Mouse (Mus musculus) liver, postnatal 0 days (tissue): ENCODE measurements around the gene Phactr3. TPM values are rescaled to one million over a fixed set of nuclear protein-coding genes. Genes with fewer than 3 reads are reported as not detected.

Source experiments
- ATAC-seq: fragments of 200-750 bp; cut with Nextera tagmentation; 2 replicates; pipeline ENCODE4 v1.8.0; 2017; ENCODE audit warnings: mild to moderate bottlenecking, moderate library complexity
- DNase-seq: peaks from one replicate; pipeline ENCODE4 v3.0.0-alpha.2; 2016
- H3K27ac ChIP-seq: fragments of 300-500 bp; sonication (generic); 2 replicates; pipeline ENCODE4 v1.5.1; 2014; ENCODE audit warnings: antibody characterized with exemption, moderate library complexity, mild to moderate bottlenecking, low read depth
- H3K27me3 ChIP-seq: fragments of 300-500 bp; sonication (generic); 2 replicates; pipeline ENCODE4 v1.6.1; 2014; ENCODE audit warnings: low read length, control low read depth, mixed read lengths; ENCODE audit not compliant: insufficient read depth
- H3K36me3 ChIP-seq: fragments of 300-500 bp; sonication (generic); replicated peaks from 2 replicates; pipeline ENCODE4 v1.6.1; 2014; ENCODE audit warnings: mild to moderate bottlenecking, control low read depth, low read length, moderate library complexity, mixed read lengths; ENCODE audit not compliant: insufficient read depth
- H3K4me1 ChIP-seq: fragments of 300-500 bp; sonication (generic); 2 replicates; pipeline ENCODE4 v1.6.1; 2014; ENCODE audit warnings: antibody characterized with exemption, mild to moderate bottlenecking, control low read depth; ENCODE audit not compliant: insufficient read depth
- H3K4me2 ChIP-seq: fragments of 300-500 bp; sonication (generic); 2 replicates; pipeline ENCODE4 v1.6.1; 2014; ENCODE audit warnings: low read depth, mild to moderate bottlenecking, low read length, moderate library complexity, mixed read lengths
- H3K4me3 ChIP-seq: fragments of 300-500 bp; sonication (generic); 2 replicates; pipeline ENCODE4 v1.5.1; 2014; ENCODE audit warnings: low read depth, low read length
- H3K9ac ChIP-seq: fragments of 300-500 bp; sonication (generic); replicated peaks from 2 replicates; pipeline ENCODE4 v1.6.1; 2014; ENCODE audit warnings: mild to moderate bottlenecking, moderate library complexity
- H3K9me3 ChIP-seq: fragments of 300-500 bp; sonication (generic); 2 replicates; pipeline ENCODE4 v1.6.1; 2016; ENCODE audit warnings: mild to moderate bottlenecking, control low read depth, low read length, mixed read lengths
- CTCF ChIP-seq: sonication (generic); IDR thresholded peaks from 2 replicates; pipeline ENCODE4 v1.5.1; 2016; ENCODE audit warnings: antibody characterized with exemption, low read depth
- EP300 ChIP-seq: IDR thresholded peaks from 2 replicates; pipeline ENCODE4 v1.6.1; 2016; ENCODE audit warnings: antibody characterized with exemption, low read depth, mild to moderate bottlenecking
- WGBS: fragments of 180-500 bp; shearing (Covaris S2); extraction: QIAGEN DNeasy Blood & Tissue Kit; methylation state at CpG from one replicate; pipeline ENCODE4 v1.1.7; 2014; ENCODE audit not compliant: insufficient replicate concordance; 5-methylcytosine and 5-hydroxymethylcytosine counted together
- polyA plus RNA-seq: library from polyadenylated mRNA; unstranded; fragments of >200 nt; fragmentation: Nextera tagmentation; extraction: Ambion mirVana; gene quantifications from 2 replicates; pipeline ENCODE4 v1.2.1, GENCODE M21; 2015

Gene Phactr3
- polyA plus RNA-seq, 1 experiment from 2014 or later, result not detected

DNA sequence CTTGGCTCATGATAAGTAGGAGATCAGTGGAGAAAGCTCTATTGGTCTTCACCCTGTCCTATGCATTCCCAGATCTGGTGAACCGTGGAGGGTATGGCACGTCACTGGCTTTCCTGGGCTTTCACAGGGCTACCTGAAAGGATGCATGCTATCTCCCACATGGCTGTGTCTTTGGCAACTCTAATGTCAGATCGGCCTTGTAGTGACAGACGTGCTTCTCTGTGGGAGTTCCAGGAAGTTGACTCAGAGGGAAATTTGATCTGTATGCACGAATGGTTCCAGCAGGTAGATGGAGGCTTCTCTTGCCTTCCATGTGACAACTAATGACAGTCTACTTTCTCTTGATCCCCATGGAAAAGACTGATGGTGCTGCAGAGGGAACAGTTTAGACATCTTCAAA lies 65.5 kb downstream of the Phactr3 start:
- no peak for DNase-seq
- no peaks in the 10 kb centered on the region for H3K27me3 ChIP-seq
- ATAC-seq, result no peak
- no peaks in the 10 kb centered on the region for H3K36me3 ChIP-seq
- no peak overlapping the region for H3K9ac ChIP-seq
- 66% methylated on average over 5 of the region's 5 CpGs for WGBS
- no peak overlapping the region for H3K4me3 ChIP-seq
- H3K4me1 ChIP-seq, result no peaks in the 10 kb centered on the region
- TF ChIP-seq EP300 (no peak), CTCF (no peak)
- no peak overlapping the region for H3K27ac ChIP-seq
- H3K9me3 ChIP-seq, result no peaks in the 10 kb centered on the region
- H3K4me2 ChIP-seq, result no peak overlapping the region

DNA sequence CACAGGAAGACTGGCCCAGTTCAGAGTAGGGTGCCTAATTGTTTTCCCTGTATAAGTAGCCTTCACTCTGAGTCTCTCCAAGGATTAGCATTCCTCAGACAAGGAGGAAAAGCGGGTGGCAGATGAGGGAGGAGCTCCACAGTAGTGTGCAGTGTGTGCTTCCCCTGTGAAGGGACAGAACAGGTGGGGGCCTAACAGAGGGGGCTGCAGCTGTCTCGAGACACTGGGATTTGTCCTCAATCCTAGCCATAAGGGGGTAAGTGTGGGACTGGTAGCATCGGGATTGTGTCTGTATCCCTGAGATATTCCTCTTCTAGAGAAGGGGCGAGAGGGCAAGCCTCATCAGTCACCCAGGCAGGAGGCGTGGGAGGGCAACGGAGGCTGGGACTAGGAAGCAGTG lies 66.1 kb downstream of the Phactr3 start:
- Histone ChIP-seq H3K9me3 (no peaks in the 10 kb centered on the region), H3K9ac (no peak overlapping the region), H3K36me3 (no peaks in the 10 kb centered on the region), H3K27ac (no peak overlapping the region), H3K27me3 (no peaks in the 10 kb centered on the region), H3K4me3 (no peak overlapping the region), H3K4me1 (no peaks in the 10 kb centered on the region), H3K4me2 (no peak overlapping the region)
- WGBS, result 66% methylated on average over 6 of the region's 6 CpGs
- DNase-seq, result no peak
- ATAC-seq, result no peak
- TF ChIP-seq EP300 (no peak), CTCF (no peak)

GRCm38 (mm10) chr2:178188988-178189387 lies 70.2 kb downstream of the Phactr3 start:
- WGBS, result 58% methylated on average over 2 of the region's 2 CpGs
- H3K36me3 ChIP-seq, result no peaks in the 10 kb centered on the region
- TF ChIP-seq EP300 (no peak), CTCF (no peak)

GRCm38 (mm10) chr2:178192881-178193280 lies 74.1 kb downstream of the Phactr3 start:
- Histone ChIP-seq H3K27ac (no peak overlapping the region), H3K9me3 (no peaks in the 10 kb centered on the region), H3K27me3 (no peaks in the 10 kb centered on the region), H3K4me2 (no peak overlapping the region), H3K4me1 (no peaks in the 10 kb centered on the region), H3K9ac (no peak overlapping the region), H3K36me3 (no peaks in the 10 kb centered on the region), H3K4me3 (no peak overlapping the region)
- WGBS, result 62% methylated on average over 9 of the region's 9 CpGs
- no peak for ATAC-seq
- no peak for TF ChIP-seq CTCF
- TF ChIP-seq EP300, result no peak
- DNase-seq, result no peak

More at GRCm38 (mm10) chr2:178188988-178189387, 70.2 kb downstream of the Phactr3 start:
- DNase-seq (no peak), ATAC-seq (no peak)
- no peaks in the 10 kb centered on the region for H3K9me3 ChIP-seq
- no peaks in the 10 kb centered on the region for H3K4me1 ChIP-seq
- H3K4me2 ChIP-seq, result no peak overlapping the region
- H3K27me3 ChIP-seq, result no peaks in the 10 kb centered on the region
- H3K4me3 ChIP-seq, result no peak overlapping the region
- H3K27ac ChIP-seq, result no peak overlapping the region
- H3K9ac ChIP-seq, result no peak overlapping the region

GRCm38 (mm10) chr2:178193445-178193844 lies 74.7 kb downstream of the Phactr3 start:
- Histone ChIP-seq H3K9me3 (no peaks in the 10 kb centered on the region), H3K4me1 (no peaks in the 10 kb centered on the region), H3K36me3 (no peaks in the 10 kb centered on the region), H3K9ac (no peak overlapping the region), H3K4me2 (no peak overlapping the region), H3K27me3 (no peaks in the 10 kb centered on the region), H3K27ac (no peak overlapping the region), H3K4me3 (no peak overlapping the region)
- 72% methylated on average over 2 of the region's 2 CpGs for WGBS
- no peak for ATAC-seq
- no peak for DNase-seq
- TF ChIP-seq EP300, result no peak

- TF ChIP-seq EP300, result no peak
- TF ChIP-seq CTCF, result no peak
- no peak overlapping the region for H3K4me3 ChIP-seq
- no peaks in the 10 kb centered on the region for H3K27me3 ChIP-seq
- no peaks in the 10 kb centered on the region for H3K9me3 ChIP-seq
- DNase-seq, result no peak
- H3K36me3 ChIP-seq, result no peaks in the 10 kb centered on the region
- no peak for ATAC-seq
- H3K9ac ChIP-seq, result no peak overlapping the region
- H3K27ac ChIP-seq, result no peak overlapping the region
- no peak overlapping the region for H3K4me2 ChIP-seq
- H3K4me1 ChIP-seq, result no peaks in the 10 kb centered on the region
- 69% methylated on average over 5 of the region's 5 CpGs for WGBS
These were observed 76.1 kb downstream of the Phactr3 start for GRCm38 (mm10) chr2:178194908-178195307.

GRCm38 (mm10) chr2:178196038-178196437 lies 77.3 kb downstream of the Phactr3 start:
- no peaks in the 10 kb centered on the region for H3K27me3 ChIP-seq
- WGBS, result 73% methylated on average over 6 of the region's 6 CpGs

More at GRCm38 (mm10) chr2:178196038-178196437, 77.3 kb downstream of the Phactr3 start:
- H3K9me3 ChIP-seq, result no peaks in the 10 kb centered on the region
- no peak overlapping the region for H3K4me3 ChIP-seq
- H3K36me3 ChIP-seq, result no peaks in the 10 kb centered on the region
- no peak overlapping the region for H3K4me2 ChIP-seq
- no peak overlapping the region for H3K9ac ChIP-seq
- TF ChIP-seq EP300 (no peak), CTCF (no peak)
- no peak for DNase-seq
- ATAC-seq, result no peak
- no peak overlapping the region for H3K27ac ChIP-seq
- H3K4me1 ChIP-seq, result no peaks in the 10 kb centered on the region
